ENCODE assay signal across 9 mouse cellular contexts in the genomic region with DNA sequence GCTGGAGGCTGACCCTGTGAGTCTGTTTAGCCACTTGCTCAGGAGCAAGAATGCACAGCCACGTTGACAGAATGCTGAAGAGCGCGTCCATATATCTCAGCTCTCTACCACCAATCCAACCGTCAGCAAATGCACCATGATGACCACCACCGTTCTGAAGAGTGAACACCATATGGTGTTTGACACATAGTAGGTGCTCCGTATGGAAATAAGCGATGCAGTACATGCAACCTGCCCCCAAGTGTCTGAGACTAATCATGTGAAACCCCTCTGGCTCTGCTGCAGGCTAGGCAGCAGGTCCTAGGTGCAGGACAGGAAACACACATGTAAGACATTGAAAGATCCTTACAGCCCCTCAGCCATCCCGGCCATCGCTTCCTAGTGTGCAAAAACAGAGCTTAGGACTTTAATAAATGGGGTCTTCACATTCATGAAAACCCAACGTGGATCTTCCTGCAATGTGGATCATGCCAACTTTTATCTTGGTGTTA. TPM values are rescaled to one million over a fixed set of nuclear protein-coding genes. Genes with fewer than 3 reads are reported as not detected.
DNase-seq lines count a peak whose midpoint lies in the region; ATAC-seq and TF ChIP-seq lines count a peak whose summit lies in the region.
"Had no signal": no experiment of that assay in that cellular context is flagged by ENCODE, and none has a peak within 500 bp of the region (broad histone marks: within the 10 kb centered on the region; RNA-seq: fewer than 3 reads in every experiment).

No protein-coding gene starts in this region.

- H3K9me3 ChIP-seq in E14TG2a.4 (ENCODE audit: low read length) = no peaks in the 10 kb centered on the region
- H3K9me3 ChIP-seq in heart, embryonic 15.5 days (replicated peaks) = no peaks in the 10 kb centered on the region

- H3K4me1 ChIP-seq in E14TG2a.4 (replicated peaks; ENCODE audit: low read depth, low read length) = peaks cover 52% of the 10 kb centered on the region
- peaks cover 34% of the 10 kb centered on the region for H3K4me1 ChIP-seq in heart, embryonic 15.5 days (replicated peaks)

- ATAC-seq in heart, embryonic 15.5 days (replicated peaks; ENCODE audit: insufficient number of reproducible peaks, insufficient read depth, low FRiP score, low read depth) = no peak

- 49% methylated on average over 10 of the region's 10 CpGs for WGBS in heart, embryonic 15.5 days
- 61% methylated on average over 10 of the region's 10 CpGs for WGBS in macrophage (ENCODE audit: missing documents)

- H3K27me3 ChIP-seq in E14TG2a.4 (ENCODE audit: insufficient read depth, low read length) = peaks cover 22% of the 10 kb centered on the region
- H3K27me3 ChIP-seq in heart, embryonic 15.5 days = no peaks in the 10 kb centered on the region

- H3K27ac ChIP-seq in gastrocnemius, adult 2 months = peak overlapping the region; percentile 99
- peak overlapping the region; percentile 93 for H3K27ac ChIP-seq in heart, embryonic 15.5 days
- H3K27ac ChIP-seq in macrophage = peak overlapping the region; percentile 91

- peaks cover 55% of the 10 kb centered on the region for H3K79me2 ChIP-seq in macrophage (ENCODE audit: inconsistent target)

- peak overlapping the region; percentile 35 for H3K9ac ChIP-seq in heart, embryonic 15.5 days

- peaks cover 38% of the 10 kb centered on the region for H3K36me3 ChIP-seq in E14TG2a.4 (ENCODE audit: insufficient read depth, low read length)
- H3K36me3 ChIP-seq in heart, embryonic 15.5 days = peaks cover 20% of the 10 kb centered on the region; the same call in 1 of the 2 replicates
- H3K36me3 ChIP-seq in macrophage (ENCODE audit: inconsistent target) = peaks cover 23% of the 10 kb centered on the region

- TF ChIP-seq CTCF in gastrocnemius, adult 2 months (IDR thresholded peaks at IDR 0.05) = no peak
- no peak for TF ChIP-seq CTCF in E14TG2a.4 (conservative IDR thresholded peaks at IDR 0.05; ENCODE audit: low read length)

- peak overlapping the region; percentile 90 for H3K4me3 ChIP-seq in gastrocnemius, adult 2 months
- H3K4me3 ChIP-seq in E14TG2a.4 (replicated peaks; ENCODE audit: low read length) (peak overlapping the region; percentile 87; the same call in 1 of the 2 replicates), macrophage (ENCODE audit: inconsistent target) (peak overlapping the region; percentile 52)
- peak overlapping the region; percentile 61 for H3K4me3 ChIP-seq in heart, embryonic 15.5 days

- DNase-seq in gastrocnemius, adult 2 months = no peak
- DNase-seq in gastrocnemius, postnatal 36 days = no peak
- DNase-seq in layer of hippocampus, postnatal 36 days = no peak
- DNase-seq in MN1 (ENCODE audit: low spot score) = no peak
- no peak for DNase-seq in spleen, postnatal 4 days (ENCODE audit: low spot score in 2 of 2)

- peak overlapping the region; percentile 88 for H3K4me2 ChIP-seq in heart, embryonic 15.5 days

- intact Hi-C loops in gastrocnemius, adult 2 months (cut with DNase I) = no loop called here
- intact Hi-C loops in gastrocnemius, postnatal 36 days (cut with DNase I) = no loop called here

RNA-seq across cellular contexts. Expression of a gene that starts 0.6 kb away (rescaled TPM):
- not detected for total RNA-seq in gastrocnemius, adult 2 months (2021)
- total RNA-seq in gastrocnemius, postnatal 36 days (2021) = not detected
- not detected in 2 replicates for polyA plus RNA-seq in heart, embryonic 15.5 days (2015; fragmentation: Nextera tagmentation; extraction: Ambion mirVana)
- total RNA-seq in macrophage (2018; cell fraction: chromatin; rRNA removed) = not detected
- not detected for total RNA-seq in macrophage (2018; cell fraction: cytosol; rRNA removed)
- not detected for total RNA-seq in macrophage (2018; cell fraction: nucleus; rRNA removed)
- polyA plus RNA-seq in macrophage (2018) = not detected in 3 replicates
- not detected for total RNA-seq in layer of hippocampus, postnatal 36 days (2021)
- total RNA-seq: layer of hippocampus, postnatal 25 days had no signal

RNA-seq across cellular contexts. Expression of a gene that starts 3.3 kb away (rescaled TPM):
- total RNA-seq in gastrocnemius, adult 2 months (2021) = 100 to 1,000 TPM; 123 to 129 TPM
- 100 to 1,000 TPM; 126 to 167 TPM for total RNA-seq in gastrocnemius, postnatal 36 days (2021)
- polyA plus RNA-seq in heart, embryonic 15.5 days (2015; fragmentation: Nextera tagmentation; extraction: Ambion mirVana) = 50.4 and 56.7 TPM in 2 replicates
- total RNA-seq in macrophage (2018; cell fraction: chromatin; rRNA removed) = 100 to 1,000 TPM in 1 of 26 experiments, 10 to 100 TPM in 25; 17.5 to 100 (median 40.7) TPM
- total RNA-seq in macrophage (2018; cell fraction: cytosol; rRNA removed) = 100 to 1,000 TPM in 13 of 26 experiments, 10 to 100 TPM in 13; 82.1 to 224 (median 125) TPM
- 100 to 1,000 TPM in 13 of 26 experiments, 10 to 100 TPM in 13; 44.6 to 157 (median 101) TPM for total RNA-seq in macrophage (2018; cell fraction: nucleus; rRNA removed)
- polyA plus RNA-seq in macrophage (2018) = 119 to 143 TPM (median 138 TPM) in 3 replicates
- total RNA-seq in layer of hippocampus, postnatal 36 days (2021) = 100 to 1,000 TPM; 138 to 158 TPM

RNA-seq across cellular contexts. Expression of a gene that starts 16.7 kb away (rescaled TPM):
- total RNA-seq in gastrocnemius, adult 2 months (2021) = not detected
- not detected for total RNA-seq in gastrocnemius, postnatal 36 days (2021)
- polyA plus RNA-seq in heart, embryonic 15.5 days (2015; fragmentation: Nextera tagmentation; extraction: Ambion mirVana) = 3.9 and 4.4 TPM in 2 replicates
- total RNA-seq in macrophage (2018; cell fraction: chromatin; rRNA removed) = not detected
- total RNA-seq in macrophage (2018; cell fraction: cytosol; rRNA removed) = not detected
- total RNA-seq in macrophage (2018; cell fraction: nucleus; rRNA removed) = not detected
- not detected in 3 replicates for polyA plus RNA-seq in macrophage (2018)
- not detected for total RNA-seq in layer of hippocampus, postnatal 36 days (2021)
- total RNA-seq: layer of hippocampus, postnatal 25 days had no signal

RNA-seq across cellular contexts. Expression of a gene that starts 44.8 kb away (rescaled TPM):
- total RNA-seq in gastrocnemius, adult 2 months (2021) = 10 to 100 TPM; 19.4 to 34.7 TPM
- 10 to 100 TPM; 26.4 to 33.6 TPM for total RNA-seq in gastrocnemius, postnatal 36 days (2021)
- 2.9 and 3.6 TPM in 2 replicates for polyA plus RNA-seq in heart, embryonic 15.5 days (2015; fragmentation: Nextera tagmentation; extraction: Ambion mirVana)
- not detected for total RNA-seq in macrophage (2018; cell fraction: chromatin; rRNA removed)
- total RNA-seq in macrophage (2018; cell fraction: cytosol; rRNA removed) = not detected
- under 1 TPM in 1 of 26 experiments, not detected in 25; 0.30 TPM for total RNA-seq in macrophage (2018; cell fraction: nucleus; rRNA removed)
- polyA plus RNA-seq in macrophage (2018) = not detected in 3 replicates
- 10 to 100 TPM; 88.5 to 90.2 TPM for total RNA-seq in layer of hippocampus, postnatal 36 days (2021)

RNA-seq across cellular contexts. Expression of a gene that starts 57.8 kb away (rescaled TPM):
- 10 to 100 TPM; 17.6 to 18.9 TPM for total RNA-seq in gastrocnemius, adult 2 months (2021)
- total RNA-seq in gastrocnemius, postnatal 36 days (2021) = 10 to 100 TPM; 17.6 to 18.2 TPM
- 7.2 and 8.4 TPM in 2 replicates for polyA plus RNA-seq in heart, embryonic 15.5 days (2015; fragmentation: Nextera tagmentation; extraction: Ambion mirVana)
- not detected for total RNA-seq in macrophage (2018; cell fraction: chromatin; rRNA removed)
- under 1 TPM in 18 of 26 experiments, not detected in 8; 0.04 to 0.53 (median 0.23) TPM for total RNA-seq in macrophage (2018; cell fraction: cytosol; rRNA removed)
- total RNA-seq in macrophage (2018; cell fraction: nucleus; rRNA removed) = under 1 TPM in 6 of 26 experiments, not detected in 20; 0.20 to 0.64 (median 0.38) TPM
- polyA plus RNA-seq in macrophage (2018) = 0.19 to 0.50 TPM (median 0.22 TPM) in 3 replicates
- not detected for total RNA-seq in layer of hippocampus, postnatal 36 days (2021)
- total RNA-seq: layer of hippocampus, postnatal 25 days had no signal
